Mouse (Mus musculus): ENCODE data around the gene Copz1.

GRCm38 (mm10) chr15:103322396-103322795 is 49.9 kb downstream of the Copz1 start:
- TF ChIP-seq CTCF (IDR thresholded peaks at IDR 0.05; ENCODE audit: control insufficient read depth, insufficient read depth, insufficient read length), result no peak
- no peak for TF ChIP-seq USF1 (IDR thresholded peaks at IDR 0.05; ENCODE audit: low read depth)
- no peak for TF ChIP-seq MAX (IDR thresholded peaks at IDR 0.05)
- TF ChIP-seq MYOG (IDR thresholded peaks at IDR 0.05; ENCODE audit: control insufficient read depth, extremely low read depth, insufficient read length), result no peak

Data from C2C12 (cell line).